Mouse (Mus musculus): Measurements from ENCODE around the gene Eps8l1. TPM values are rescaled to one million over a fixed set of nuclear protein-coding genes. Genes with fewer than 3 reads are reported as not detected.
A peak's percentile ranks its signal among the peaks of the same experiment; 100 is the strongest.

Gene Eps8l1
- total and polyA plus RNA-seq, 3 experiments = 4.2 to 8.4 (median 6.0) TPM

- dilution Hi-C loops (cut with MboI; ENCODE audit: extremely low pct_ligation_motif_present, extremely low pct_unique_long_range_greater_than_20kb, low sequenced_read_pairs) (no loop called here), in situ Hi-C loops (cut with MboI; ENCODE audit: low pct_ligation_motif_present, low pct_unique_long_range_greater_than_20kb, low sequenced_read_pairs) (loop anchor here (10.0 kb wide), 1 partner anchor 137 kb away; no protein-coding TSS in a partner anchor)
- Histone ChIP-seq H3K27ac (ENCODE audit: insufficient read depth, low read depth) (no peak overlapping the region), H3K36me3 (replicated peaks in 1 of 2; ENCODE audit: control insufficient read depth in 1 of 2, insufficient read depth in 1 of 2, low read length in 1 of 2) (peaks cover 52 to 94% of the 10 kb centered on the region in 2 experiments), H3K79me2 (replicated peaks; ENCODE audit: control insufficient read depth, extremely low read depth, insufficient read depth, poor library complexity, severe bottlenecking) (no peaks in the 10 kb centered on the region), H3K9me3 (replicated peaks; ENCODE audit: low read length) (peaks cover 5% of the 10 kb centered on the region), H3K4me1 (ENCODE audit: control insufficient read depth in 1 of 2, insufficient read depth in 2 of 2) (no peaks in the 10 kb centered on the region), H3K4me2 (ENCODE audit: insufficient read depth, low read depth, poor library complexity, severe bottlenecking) (no peak overlapping the region), H3K4me3 (replicated peaks in 1 of 3; ENCODE audit: low read depth in 2 of 3, low read length in 2 of 3, poor library complexity in 1 of 3) (no peak overlapping the region), H3K27me3 (replicated peaks) (no peaks in the 10 kb centered on the region), H3K9ac (ENCODE audit: insufficient read depth, low read depth) (no peak overlapping the region)
- DNase-seq (ENCODE audit: extremely low read depth) = peak; percentile 67
- TF ChIP-seq CHD2 (IDR thresholded peaks at IDR 0.05; ENCODE audit: low read length) (no peak), SMC3 (IDR thresholded peaks at IDR 0.05; ENCODE audit: low read depth, low read length) (peak; percentile 80), RAD21 (IDR thresholded peaks at IDR 0.05; ENCODE audit: low read depth, low read length) (peak; percentile 61), CTCF (conservative IDR thresholded peaks at IDR 0.05 in 1 of 2, IDR thresholded peaks at IDR 0.05 in 1 of 2; ENCODE audit: low read depth in 2 of 2, low read length in 2 of 2) (peak; percentile 79 to 84)
These were observed 28.9 kb upstream of the Eps8l1 start for GRCm38 (mm10) chr7:4431548-4431947.

- in situ Hi-C loops (cut with MboI; ENCODE audit: low pct_ligation_motif_present, low pct_unique_long_range_greater_than_20kb, low sequenced_read_pairs) = loop anchor here (10.0 kb wide), 1 partner anchor 137 kb away; no protein-coding TSS in a partner anchor
- TF ChIP-seq ZC3H11A (IDR thresholded peaks at IDR 0.05; ENCODE audit: low read depth, low read length) = no peak
- TF ChIP-seq PAX5 (IDR thresholded peaks at IDR 0.05; ENCODE audit: low read length) = no peak
- no peak for TF ChIP-seq IRF4 (IDR thresholded peaks at IDR 0.05; ENCODE audit: low read depth, low read length)
- no peak for TF ChIP-seq RAD21 (IDR thresholded peaks at IDR 0.05; ENCODE audit: low read depth, low read length)
- no peak for TF ChIP-seq JUN (IDR thresholded peaks at IDR 0.05; ENCODE audit: insufficient read depth, low read depth, low read length)
- no peak for TF ChIP-seq NELFE (IDR thresholded peaks at IDR 0.05; ENCODE audit: low read depth, low read length)
- no peak for TF ChIP-seq MYC (IDR thresholded peaks at IDR 0.05; ENCODE audit: low read depth, low read length)
- TF ChIP-seq POLR2AphosphoS2 (IDR thresholded peaks at IDR 0.05; ENCODE audit: low read depth, low read length) = no peak
- no peak for TF ChIP-seq MEF2A (IDR thresholded peaks at IDR 0.05; ENCODE audit: borderline replicate concordance, low read depth, low read length)
- no peak for TF ChIP-seq GABPA (IDR thresholded peaks at IDR 0.05; ENCODE audit: insufficient replicate concordance, low read depth, low read length)
- Histone ChIP-seq H3K27ac (ENCODE audit: insufficient read depth, low read depth) (no peak overlapping the region), H3K4me3 (replicated peaks in 1 of 3; ENCODE audit: low read depth in 2 of 3, low read length in 2 of 3, poor library complexity in 1 of 3) (no peak overlapping the region), H3K27me3 (replicated peaks) (no peaks in the 10 kb centered on the region), H3K79me2 (replicated peaks; ENCODE audit: control insufficient read depth, extremely low read depth, insufficient read depth, poor library complexity, severe bottlenecking) (no peaks in the 10 kb centered on the region), H3K36me3 (replicated peaks in 1 of 2; ENCODE audit: control insufficient read depth in 1 of 2, insufficient read depth in 1 of 2, low read length in 1 of 2) (peaks cover 54 to 95% of the 10 kb centered on the region in 2 experiments), H3K4me1 (ENCODE audit: control insufficient read depth in 1 of 2, insufficient read depth in 2 of 2) (no peaks in the 10 kb centered on the region), H3K4me2 (ENCODE audit: insufficient read depth, low read depth, poor library complexity, severe bottlenecking) (no peak overlapping the region), H3K9ac (ENCODE audit: insufficient read depth, low read depth) (no peak overlapping the region), H3K9me3 (replicated peaks; ENCODE audit: low read length) (peaks cover 5% of the 10 kb centered on the region)
- no peak for DNase-seq (ENCODE audit: extremely low read depth)
- dilution Hi-C loops (cut with MboI; ENCODE audit: extremely low pct_ligation_motif_present, extremely low pct_unique_long_range_greater_than_20kb, low sequenced_read_pairs) = no loop called here
These were observed 28.4 kb upstream of the Eps8l1 start for GRCm38 (mm10) chr7:4432026-4432425.

GRCm38 (mm10) chr7:4437721-4438120 is 22.8 kb upstream of the Eps8l1 start:
- Histone ChIP-seq H3K27ac (ENCODE audit: insufficient read depth, low read depth) (no peak overlapping the region), H3K9ac (ENCODE audit: insufficient read depth, low read depth) (no peak overlapping the region), H3K4me2 (ENCODE audit: insufficient read depth, low read depth, poor library complexity, severe bottlenecking) (no peak overlapping the region), H3K79me2 (replicated peaks; ENCODE audit: control insufficient read depth, extremely low read depth, insufficient read depth, poor library complexity, severe bottlenecking) (no peaks in the 10 kb centered on the region), H3K9me3 (replicated peaks; ENCODE audit: low read length) (peaks cover 5% of the 10 kb centered on the region), H3K4me1 (ENCODE audit: control insufficient read depth in 1 of 2, insufficient read depth in 2 of 2) (peaks cover 0 to 8% of the 10 kb centered on the region in 2 experiments; a peak in 2 of 4 replicates), H3K27me3 (replicated peaks) (no peaks in the 10 kb centered on the region), H3K36me3 (replicated peaks in 1 of 2; ENCODE audit: control insufficient read depth in 1 of 2, insufficient read depth in 1 of 2, low read length in 1 of 2) (peaks cover 49 to 92% of the 10 kb centered on the region in 2 experiments), H3K4me3 (replicated peaks in 1 of 3; ENCODE audit: low read depth in 2 of 3, low read length in 2 of 3, poor library complexity in 1 of 3) (no peak overlapping the region)
- no peak for DNase-seq (ENCODE audit: extremely low read depth)
- in situ Hi-C loops (cut with MboI; ENCODE audit: low pct_ligation_motif_present, low pct_unique_long_range_greater_than_20kb, low sequenced_read_pairs) = loop anchor here (10.0 kb wide), 1 partner anchor 143 kb away; no protein-coding TSS in a partner anchor
- TF ChIP-seq MYC (IDR thresholded peaks at IDR 0.05; ENCODE audit: low read depth, low read length) (no peak), CHD2 (IDR thresholded peaks at IDR 0.05; ENCODE audit: low read length) (no peak), SIN3A (IDR thresholded peaks at IDR 0.05; ENCODE audit: low read length) (no peak), ZMIZ1 (IDR thresholded peaks at IDR 0.05; ENCODE audit: low read depth, low read length) (no peak)
- dilution Hi-C loops (cut with MboI; ENCODE audit: extremely low pct_ligation_motif_present, extremely low pct_unique_long_range_greater_than_20kb, low sequenced_read_pairs) = no loop called here

All from CH12.LX (cell line).